Mouse (Mus musculus) hindbrain, embryonic 16.5 days (tissue): Measurements from ENCODE around the gene Vpreb2. TPM values are rescaled to one million over a fixed set of nuclear protein-coding genes. Genes with fewer than 3 reads are reported as not detected.
"Not testable (repeated sequence)": the region's sequence is repeated elsewhere in the genome, so short reads cannot be mapped to it uniquely, and the experiment has no call there.

Source experiments
- ATAC-seq: fragments of 200-750 bp; cut with Nextera tagmentation; 2 replicates; pipeline ENCODE4 v1.8.0; 2017; ENCODE audit warnings: moderate TSS enrichment, moderate library complexity
- H3K27ac ChIP-seq: fragments of 300-500 bp; sonication (generic); 2 replicates; pipeline ENCODE4 v1.5.1; 2014; ENCODE audit warnings: low read depth, mild to moderate bottlenecking, control low read depth, low read length, moderate library complexity
- H3K27me3 ChIP-seq: fragments of 300-500 bp; sonication (generic); replicated peaks from 2 replicates; pipeline ENCODE4 v1.6.1; 2014; ENCODE audit warnings: low read length; ENCODE audit not compliant: control insufficient read depth, insufficient read depth
- H3K36me3 ChIP-seq: fragments of 300-500 bp; sonication (generic); 2 replicates; pipeline ENCODE4 v1.6.1; 2014; ENCODE audit warnings: mild to moderate bottlenecking, low read length, moderate library complexity, mixed read lengths; ENCODE audit not compliant: control insufficient read depth, insufficient read depth
- H3K4me1 ChIP-seq: fragments of 300-500 bp; sonication (generic); 2 replicates; pipeline ENCODE4 v1.6.1; 2014; ENCODE audit warnings: low read depth, low read length; ENCODE audit not compliant: control insufficient read depth, insufficient read depth
- H3K4me2 ChIP-seq: fragments of 300-500 bp; sonication (generic); 2 replicates; pipeline ENCODE4 v1.6.1; 2014; ENCODE audit warnings: mild to moderate bottlenecking, low read length, control low read depth, moderate library complexity
- H3K4me3 ChIP-seq: fragments of 300-500 bp; sonication (generic); 2 replicates; pipeline ENCODE4 v1.5.1; 2014; ENCODE audit warnings: mild to moderate bottlenecking, low read length, control low read depth, moderate library complexity
- H3K9ac ChIP-seq: fragments of 300-500 bp; sonication (generic); 2 replicates; pipeline ENCODE4 v1.6.1; 2014; ENCODE audit warnings: low read depth, mild to moderate bottlenecking, control low read depth, low read length, moderate library complexity
- H3K9me3 ChIP-seq: fragments of 300-500 bp; sonication (generic); 2 replicates; pipeline ENCODE4 v1.6.1; 2014; ENCODE audit warnings: mild to moderate bottlenecking, low read length, moderate library complexity; ENCODE audit not compliant: control insufficient read depth
- WGBS: fragments of 180-500 bp; shearing (Covaris S2); extraction: QIAGEN DNeasy Blood & Tissue Kit; methylation state at CpG from one replicate; pipeline ENCODE4 v1.1.7; 2014; 5-methylcytosine and 5-hydroxymethylcytosine counted together
- polyA plus RNA-seq: library from polyadenylated mRNA; unstranded; fragments of >200 nt; fragmentation: Nextera tagmentation; extraction: Ambion mirVana; gene quantifications from 2 replicates; pipeline ENCODE4 v1.2.1, GENCODE M21; 2015

The Vpreb2 gene
- polyA plus RNA-seq, 1 experiment from 2014 or later, result not detected

- H3K9me3 ChIP-seq, result no peaks in the 10 kb centered on the region
- no peaks in the 10 kb centered on the region for H3K36me3 ChIP-seq
- no peak for ATAC-seq
- H3K9ac ChIP-seq, result no peak overlapping the region; the same call in 1 of the 2 replicates
- no peaks in the 10 kb centered on the region for H3K27me3 ChIP-seq
- WGBS, result 70% methylated on average over 5 of the region's 5 CpGs
- H3K4me1 ChIP-seq, result no peaks in the 10 kb centered on the region
- no peak overlapping the region for H3K27ac ChIP-seq
- no peak overlapping the region for H3K4me3 ChIP-seq
- H3K4me2 ChIP-seq, result no peak overlapping the region
Measured at GRCm38 (mm10) chr16:17984231-17984630, 4.0 kb downstream of the Vpreb2 start.

GRCm38 (mm10) chr16:17985078-17985477 lies 4.8 kb downstream of the Vpreb2 start:
- WGBS, result 56% methylated on average over 5 of the region's 5 CpGs
- ATAC-seq, result no peak

GRCm38 (mm10) chr16:17986456-17987132 lies 6.4 kb downstream of the Vpreb2 start:
- peaks cover 8% of the 10 kb centered on the region for H3K9me3 ChIP-seq
- no peak overlapping the region for H3K27ac ChIP-seq
- H3K4me3 ChIP-seq, result no peak overlapping the region
- no peaks in the 10 kb centered on the region for H3K36me3 ChIP-seq
- no peak for ATAC-seq
- no peaks in the 10 kb centered on the region for H3K27me3 ChIP-seq
- H3K4me2 ChIP-seq, result no peak overlapping the region
- 60% methylated on average over 10 of the region's 10 CpGs for WGBS
- no peak overlapping the region for H3K9ac ChIP-seq
- no peaks in the 10 kb centered on the region for H3K4me1 ChIP-seq

More at GRCm38 (mm10) chr16:17985078-17985477, 4.8 kb downstream of the Vpreb2 start:
- H3K4me3 ChIP-seq, result no peak overlapping the region
- no peak overlapping the region for H3K27ac ChIP-seq
- no peaks in the 10 kb centered on the region for H3K4me1 ChIP-seq
- peaks cover 2% of the 10 kb centered on the region; the same call in 1 of the 2 replicates for H3K9me3 ChIP-seq
- H3K36me3 ChIP-seq, result no peaks in the 10 kb centered on the region
- H3K9ac ChIP-seq, result no peak overlapping the region
- H3K4me2 ChIP-seq, result no peak overlapping the region
- no peaks in the 10 kb centered on the region for H3K27me3 ChIP-seq

GRCm38 (mm10) chr16:17987703-17988102 lies 7.5 kb downstream of the Vpreb2 start:
- Histone ChIP-seq H3K4me1 (no peaks in the 10 kb centered on the region), H3K36me3 (no peaks in the 10 kb centered on the region)
- 82% methylated on average over 1 of the region's 1 CpGs for WGBS

GRCm38 (mm10) chr16:17992321-17992720 lies 12.1 kb downstream of the Vpreb2 start:
- not testable (repeated sequence) for H3K4me1 ChIP-seq, H3K4me2 ChIP-seq, ATAC-seq, H3K27me3 ChIP-seq, H3K4me3 ChIP-seq, H3K9ac ChIP-seq, H3K27ac ChIP-seq, H3K36me3 ChIP-seq
- peaks cover 11% of the 10 kb centered on the region for H3K9me3 ChIP-seq
- WGBS, result 94% methylated on average over 16 of the region's 16 CpGs

More at GRCm38 (mm10) chr16:17987703-17988102, 7.5 kb downstream of the Vpreb2 start:
- ATAC-seq, result no peak
- H3K4me3 ChIP-seq, result no peak overlapping the region
- H3K4me2 ChIP-seq, result no peak overlapping the region
- no peak overlapping the region for H3K9ac ChIP-seq
- no peaks in the 10 kb centered on the region for H3K27me3 ChIP-seq
- H3K9me3 ChIP-seq, result peaks cover 11% of the 10 kb centered on the region
- no peak overlapping the region for H3K27ac ChIP-seq

- Histone ChIP-seq H3K4me3 (no peak overlapping the region), H3K36me3 (no peaks in the 10 kb centered on the region), H3K27me3 (no peaks in the 10 kb centered on the region), H3K9ac (no peak overlapping the region), H3K4me2 (no peak overlapping the region), H3K27ac (no peak overlapping the region), H3K4me1 (no peaks in the 10 kb centered on the region), H3K9me3 (no peaks in the 10 kb centered on the region)
- ATAC-seq, result no peak
- 96% methylated on average over 5 of the region's 5 CpGs for WGBS
Measured at GRCm38 (mm10) chr16:17999668-18000067, 19.4 kb downstream of the Vpreb2 start.

GRCm38 (mm10) chr16:18004589-18004988 lies 24.4 kb downstream of the Vpreb2 start:
- no peak overlapping the region for H3K9ac ChIP-seq
- H3K27ac ChIP-seq, result no peak overlapping the region
- no peaks in the 10 kb centered on the region for H3K36me3 ChIP-seq
- no peak overlapping the region for H3K4me2 ChIP-seq
- ATAC-seq, result no peak
- 71% methylated on average over 5 of the region's 5 CpGs for WGBS
- no peaks in the 10 kb centered on the region for H3K27me3 ChIP-seq
- H3K4me3 ChIP-seq, result no peak overlapping the region
- H3K9me3 ChIP-seq, result no peaks in the 10 kb centered on the region
- no peaks in the 10 kb centered on the region for H3K4me1 ChIP-seq

- Histone ChIP-seq H3K4me2 (no peak overlapping the region), H3K9me3 (no peaks in the 10 kb centered on the region), H3K4me1 (no peaks in the 10 kb centered on the region), H3K9ac (no peak overlapping the region), H3K27ac (no peak overlapping the region), H3K36me3 (no peaks in the 10 kb centered on the region), H3K27me3 (no peaks in the 10 kb centered on the region), H3K4me3 (no peak overlapping the region)
- WGBS, result 34% methylated on average over 4 of the region's 4 CpGs
- no peak for ATAC-seq
Measured at GRCm38 (mm10) chr16:18007083-18007482, 26.9 kb downstream of the Vpreb2 start.

- Histone ChIP-seq H3K4me1 (no peaks in the 10 kb centered on the region), H3K27ac (no peak overlapping the region), H3K4me3 (no peak overlapping the region), H3K36me3 (no peaks in the 10 kb centered on the region), H3K9me3 (no peaks in the 10 kb centered on the region), H3K4me2 (no peak overlapping the region), H3K9ac (no peak overlapping the region), H3K27me3 (no peaks in the 10 kb centered on the region)
- WGBS, result 68% methylated on average over 6 of the region's 6 CpGs
- no peak for ATAC-seq
Measured at GRCm38 (mm10) chr16:18011101-18011500, 30.9 kb downstream of the Vpreb2 start.
